Mouse (Mus musculus) hematopoietic stem cell, adult 5-6 weeks (primary cell): ENCODE data around the gene Pigq. TPM values are rescaled to one million over a fixed set of nuclear protein-coding genes. Genes with fewer than 3 reads are reported as not detected.

ENCODE experiments used
- ATAC-seq, 2 experiments: fragments of 125-278 bp in 1 of 2; replicated peaks in 1 of 2; 2 replicates each; pipeline ENCODE4 v1.8.0; 2016 to 2017; ENCODE audit warnings: inconsistent platforms in 2 of 2, mild to moderate bottlenecking in 2 of 2, moderate number of reproducible peaks in 2 of 2, low read depth in 1 of 2, moderate TSS enrichment in 1 of 2; ENCODE audit not compliant: low FRiP score in 2 of 2, poor library complexity in 2 of 2, severe bottlenecking in 2 of 2, insufficient read depth in 1 of 2, low TSS enrichment in 1 of 2
- total RNA-seq: library from RNA; stranded (forward); fragments of 172-1452, 232-1000 nt; gene quantifications from 2 replicates; pipeline ENCODE4 v1.2.3, GENCODE M21; 2017

The Pigq gene
- 33.8 and 47.5 TPM in 2 replicates for total RNA-seq

DNA sequence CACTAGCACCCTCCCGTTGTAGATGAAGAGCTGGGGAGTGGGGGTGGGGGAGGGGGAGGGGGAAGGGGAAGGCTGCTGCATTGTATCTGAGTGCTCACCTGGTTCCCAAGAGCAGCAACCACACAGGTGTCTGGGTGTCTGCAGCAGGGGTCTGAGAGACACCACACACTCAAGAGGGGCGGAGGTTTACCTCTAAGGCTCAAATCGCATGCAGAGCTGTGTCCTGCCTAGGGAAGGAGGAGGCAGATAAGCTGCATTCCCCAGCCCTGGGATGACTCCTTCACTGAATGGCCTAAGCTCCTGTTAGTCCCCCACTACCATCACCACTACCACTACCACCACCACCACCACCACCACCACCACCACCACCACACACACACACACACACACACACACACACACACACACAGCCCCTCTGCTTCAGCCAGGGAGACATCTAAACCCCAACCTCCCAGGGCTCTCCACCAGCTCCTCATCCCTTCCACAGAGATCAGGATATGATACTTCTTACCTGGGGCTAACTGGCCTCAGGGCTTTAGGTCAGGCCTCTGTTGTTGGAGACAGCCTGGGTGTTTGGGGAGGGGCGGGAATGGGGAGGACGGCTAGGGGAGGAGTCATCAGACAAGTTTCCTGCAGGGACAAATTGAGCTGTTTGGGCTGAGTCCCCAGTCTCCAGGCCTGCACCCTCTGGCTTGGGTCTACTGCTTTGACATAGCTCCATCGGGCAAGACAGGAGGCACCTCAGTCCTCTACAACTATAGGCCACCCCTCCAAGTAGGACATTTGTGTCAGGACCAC, at the start of gene Pigq, which contains the start of gene Nhlrc4:
Gene Pigq (minus strand): TSS at position 571 of the 798 bp plus-strand sequence.
Gene Nhlrc4 (minus strand): TSS at position 596 of the 798 bp plus-strand sequence.
- ATAC-seq: no peak

- ATAC-seq: no peak
These were observed 48.8 kb upstream of the Pigq start for GRCm38 (mm10) chr17:25993489-25993888.

- no peak for ATAC-seq
These were observed 47.5 kb upstream of the Pigq start for GRCm38 (mm10) chr17:25992274-25992673.

DNA sequence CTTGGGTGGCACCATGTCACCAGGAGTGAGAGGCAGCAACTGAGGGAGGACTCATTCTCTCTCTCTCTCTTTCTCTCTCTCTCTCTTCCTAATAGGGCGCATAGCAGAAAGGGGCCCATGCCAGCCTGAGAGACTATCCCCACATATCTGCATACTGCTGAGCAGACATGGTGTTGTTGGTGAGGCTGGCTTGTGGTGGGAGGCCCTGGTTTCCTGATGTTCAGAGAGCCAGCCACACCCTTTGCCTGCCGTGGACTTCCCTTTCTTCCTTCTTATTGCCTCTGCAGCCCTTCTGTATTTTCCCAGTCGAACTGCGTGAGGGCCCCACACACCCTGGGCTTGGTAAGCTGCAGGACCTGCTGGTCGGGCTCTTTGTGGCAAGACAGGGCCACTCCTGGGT, 45.6 kb upstream of the Pigq start:
- peak; percentile 35 to 43; a peak in 1 of 4 replicates for ATAC-seq

DNA sequence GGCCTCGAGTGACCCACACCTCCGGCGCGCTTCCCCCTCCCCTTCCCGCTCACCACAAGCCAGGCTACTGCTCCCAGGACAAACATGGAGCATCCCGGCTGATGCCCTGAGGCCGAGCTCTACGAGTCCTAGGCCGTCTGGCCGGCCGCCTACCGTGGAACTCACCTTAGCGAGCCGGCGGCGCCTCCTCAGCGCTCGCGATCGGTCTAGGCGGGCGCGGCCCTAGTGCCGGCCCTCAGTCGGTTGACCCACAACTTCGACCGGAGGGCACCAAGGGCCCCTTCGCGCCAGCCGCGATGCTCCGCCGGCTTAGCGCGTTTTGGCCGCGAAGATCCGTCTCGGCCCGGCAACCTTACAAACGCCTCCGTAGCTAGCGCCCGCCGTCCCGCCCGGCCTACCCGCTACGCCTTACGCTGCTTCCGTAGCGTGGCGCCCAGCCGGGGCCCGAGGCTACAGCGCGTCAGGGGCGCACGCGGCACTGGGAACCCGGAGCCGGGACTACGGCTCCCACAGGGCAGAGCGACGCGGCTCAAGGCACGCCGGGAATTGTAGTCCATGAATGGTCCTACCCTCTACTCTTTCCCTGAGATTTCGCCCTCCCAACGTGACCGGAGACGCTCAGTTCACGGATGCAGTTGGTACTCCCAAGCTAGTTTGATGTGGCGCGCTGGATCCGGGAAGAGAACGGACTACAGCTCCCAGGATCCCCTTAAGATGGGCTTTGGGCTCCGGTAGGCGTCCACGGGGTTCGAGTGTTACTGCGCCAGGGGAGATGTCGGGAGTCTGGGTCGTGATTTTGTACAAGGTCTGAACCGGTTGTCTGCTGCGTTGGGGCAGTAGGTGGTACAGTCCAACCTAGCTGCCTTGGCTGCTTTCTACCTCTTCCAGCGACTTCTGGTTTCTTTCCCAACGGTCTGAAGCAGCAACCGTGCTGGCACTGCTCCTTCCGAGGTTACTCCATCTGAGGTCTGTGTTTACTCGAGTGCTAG, 40.9 kb upstream of the Pigq start, which contains the start of gene Capn15:
Gene Capn15 (minus strand): TSS at position 491 of the 989 bp plus-strand sequence.
- ATAC-seq: peak; percentile 92 to 96

GRCm38 (mm10) chr17:25984556-25985305, 40.0 kb upstream of the Pigq start:
- ATAC-seq: no peak

- ATAC-seq: no peak
These were observed 39.3 kb upstream of the Pigq start for GRCm38 (mm10) chr17:25984066-25984465.

GRCm38 (mm10) chr17:25982913-25983312, 38.2 kb upstream of the Pigq start:
- no peak for ATAC-seq

- ATAC-seq: no peak
These were observed 36.1 kb upstream of the Pigq start for GRCm38 (mm10) chr17:25980854-25981253.

DNA sequence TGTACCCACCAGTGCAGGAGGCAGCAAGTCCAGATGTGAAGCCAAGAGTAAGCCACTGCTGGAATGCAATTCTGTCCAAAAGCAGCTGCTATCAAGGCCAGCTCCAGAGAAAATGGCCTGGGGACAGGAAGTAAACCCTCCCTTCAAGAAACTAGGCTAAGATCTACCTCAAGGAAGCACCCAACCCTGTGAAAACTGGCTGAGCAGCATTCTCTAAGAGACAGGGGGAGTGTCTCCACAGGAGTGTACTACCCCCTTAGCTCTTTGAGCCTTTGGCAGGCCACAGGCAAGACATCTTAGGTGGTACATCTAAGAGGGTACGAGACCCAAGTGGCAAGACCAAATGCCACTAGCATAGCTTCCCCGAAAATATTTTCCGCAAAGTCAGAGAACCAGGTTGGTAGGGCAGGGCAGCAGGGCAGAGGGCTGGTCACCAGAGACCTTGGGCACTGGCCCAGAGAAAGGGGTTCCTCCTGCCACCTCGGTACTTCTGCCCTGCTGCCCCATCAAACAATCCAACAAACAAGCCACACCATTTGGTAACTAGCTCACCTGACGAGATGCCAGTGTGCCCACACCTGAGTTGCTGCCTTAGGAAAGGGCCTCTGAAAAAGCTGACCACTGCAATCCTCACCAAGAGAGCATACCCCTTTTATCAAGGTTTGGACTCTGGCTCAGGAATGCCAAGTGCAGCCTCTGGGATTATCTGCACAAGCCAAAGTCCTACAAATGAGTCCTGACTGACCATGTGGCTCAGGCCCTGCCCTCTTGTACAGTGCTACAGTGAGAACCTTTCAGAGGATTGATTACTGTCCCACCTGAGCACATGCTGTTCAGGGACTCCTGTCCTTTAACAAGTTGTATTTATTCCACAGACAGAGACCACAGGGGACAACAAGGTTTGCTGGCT, 35.3 kb upstream of the Pigq start:
- no peak for ATAC-seq

DNA sequence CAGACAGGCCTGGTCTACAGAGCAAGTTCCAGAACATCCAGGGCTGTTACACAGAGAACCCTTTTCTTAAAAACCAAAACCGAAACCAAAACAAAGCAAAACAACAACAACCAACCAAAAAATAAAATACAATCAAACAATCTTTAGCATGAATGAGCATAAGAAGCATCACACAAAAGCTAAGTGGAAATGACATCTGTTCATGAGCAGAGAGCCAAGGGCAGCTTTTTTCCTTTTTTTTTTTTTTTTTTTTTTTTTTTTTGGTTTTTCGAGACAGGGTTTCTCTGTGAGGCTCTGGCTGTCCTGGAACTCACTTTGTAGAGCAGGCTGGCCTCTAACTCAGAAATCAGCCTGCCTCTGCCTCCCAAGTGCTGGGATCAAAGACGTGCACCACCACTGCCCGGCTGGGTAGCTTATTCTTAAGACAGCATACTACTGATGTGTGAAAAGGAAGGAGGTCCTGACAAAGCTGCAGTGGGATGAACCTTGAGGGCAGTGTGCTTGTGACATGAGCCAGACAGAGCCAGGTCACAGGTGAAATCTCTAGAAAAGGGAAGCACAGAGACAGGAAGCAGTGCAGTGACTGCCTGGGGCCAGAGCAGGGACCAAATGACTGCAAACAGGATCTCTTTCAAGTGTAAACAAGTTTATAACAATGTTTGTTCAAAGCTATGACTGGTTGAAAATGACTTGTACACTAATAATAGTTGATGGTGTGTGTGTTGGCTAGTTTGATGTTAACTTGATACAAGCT, 26.4 kb upstream of the Pigq start:
- peak; percentile 39 to 53; a peak in 3 of 4 replicates for ATAC-seq

- ATAC-seq: no peak
These were observed 25.7 kb upstream of the Pigq start for GRCm38 (mm10) chr17:25970448-25970847.

DNA sequence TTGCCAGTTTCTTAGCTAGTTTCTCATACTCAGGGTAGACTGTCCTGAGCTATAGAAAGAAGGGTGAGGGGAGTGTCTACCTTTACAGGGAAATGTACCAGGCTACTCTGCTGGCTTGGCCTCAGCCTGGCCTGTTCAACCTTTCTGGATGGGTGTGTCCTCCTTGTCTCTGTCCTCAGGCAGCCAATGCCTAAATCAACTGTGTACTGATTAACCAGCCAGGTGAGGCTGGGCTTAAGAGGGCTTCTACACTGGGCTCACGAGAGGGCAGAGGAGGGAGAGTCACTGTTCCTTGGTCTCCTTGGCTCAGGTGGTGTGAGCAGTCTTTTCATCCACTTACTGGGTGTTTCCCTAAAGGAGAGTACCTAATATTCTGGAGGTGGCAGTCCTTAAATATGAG, 23.4 kb upstream of the Pigq start:
- no peak for ATAC-seq

DNA sequence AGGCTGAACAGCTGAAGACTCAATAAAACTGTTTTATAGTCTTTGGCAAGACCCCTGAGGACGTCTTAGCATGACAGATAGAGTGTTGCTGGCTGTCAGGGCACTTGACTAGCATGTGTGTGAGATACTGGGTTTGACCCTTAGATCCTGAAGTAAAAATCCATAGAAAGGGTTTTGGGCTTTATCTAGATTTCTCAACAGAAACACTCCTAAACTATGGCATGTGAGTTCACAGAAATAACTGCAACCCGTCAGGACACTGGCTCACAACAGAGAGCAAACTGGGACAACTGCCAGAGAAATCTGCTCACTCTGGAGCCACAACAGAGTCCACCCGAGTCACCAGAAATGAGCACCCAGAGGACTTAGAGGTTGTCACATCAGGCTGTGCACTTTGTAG, 22.9 kb upstream of the Pigq start:
- ATAC-seq: no peak

DNA sequence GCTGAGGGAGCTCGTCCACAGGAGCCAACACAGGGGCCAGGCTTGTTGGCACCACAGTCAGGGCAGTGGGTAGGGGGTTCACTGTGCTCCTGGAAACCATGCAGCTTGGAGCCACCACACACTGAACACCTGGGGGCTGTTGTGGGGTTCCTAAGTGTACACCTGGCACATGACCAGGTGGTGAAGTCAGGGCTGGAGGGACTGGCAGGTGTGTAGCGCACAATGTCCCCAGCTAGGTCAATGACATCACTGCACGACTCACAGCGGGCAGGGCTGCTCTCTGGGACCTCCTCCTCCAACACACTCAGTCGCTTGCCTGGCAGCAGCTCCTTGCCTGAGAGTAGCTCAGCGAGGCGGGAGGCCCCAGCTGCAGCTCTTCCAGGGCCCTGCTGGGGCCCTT, 19.5 kb upstream of the Pigq start:
- ATAC-seq: no peak

DNA sequence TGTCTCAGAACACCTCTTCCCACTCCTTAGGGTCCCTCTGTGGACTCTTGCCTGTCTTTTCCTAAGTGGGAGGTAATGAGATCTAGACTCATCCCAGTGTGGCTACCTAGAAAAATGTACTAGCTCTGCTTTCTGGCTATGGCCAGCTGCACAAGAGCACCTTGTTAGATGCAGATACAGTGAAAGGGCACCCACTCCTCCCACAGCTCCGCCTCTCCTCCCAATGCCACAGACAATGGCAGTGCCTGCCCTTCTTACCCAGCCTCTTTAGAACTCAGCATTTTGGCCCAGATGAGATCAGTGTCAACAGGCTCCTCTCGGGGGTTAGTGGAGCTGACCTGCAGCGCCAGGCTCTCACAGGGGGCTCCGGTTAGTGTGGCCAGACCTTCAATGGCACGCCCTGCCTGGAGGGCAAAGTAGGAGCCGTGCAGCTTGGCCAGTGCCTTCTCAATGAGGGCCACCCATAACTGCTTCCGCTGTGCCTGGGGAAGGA, 17.7 kb upstream of the Pigq start:
- ATAC-seq: no peak
